Mouse (Mus musculus) spleen, adult 2 months (tissue): Measurements from ENCODE around the gene Eng.

ENCODE experiments used
- CTCF ChIP-seq: fragments of 200-500 bp; IDR thresholded peaks from 2 replicates; pipeline ENCODE4 v1.5.1; 2011; ENCODE audit warnings: mild to moderate bottlenecking, inconsistent platforms; ENCODE audit not compliant: insufficient read depth, insufficient read length, insufficient replicate concordance; ENCODE audit errors: extremely low read depth
- POLR2A ChIP-seq: fragments of 200-500 bp; IDR thresholded peaks from 2 replicates; pipeline ENCODE4 v1.6.1; 2011; ENCODE audit warnings: low read depth, low read length, inconsistent platforms

DNA sequence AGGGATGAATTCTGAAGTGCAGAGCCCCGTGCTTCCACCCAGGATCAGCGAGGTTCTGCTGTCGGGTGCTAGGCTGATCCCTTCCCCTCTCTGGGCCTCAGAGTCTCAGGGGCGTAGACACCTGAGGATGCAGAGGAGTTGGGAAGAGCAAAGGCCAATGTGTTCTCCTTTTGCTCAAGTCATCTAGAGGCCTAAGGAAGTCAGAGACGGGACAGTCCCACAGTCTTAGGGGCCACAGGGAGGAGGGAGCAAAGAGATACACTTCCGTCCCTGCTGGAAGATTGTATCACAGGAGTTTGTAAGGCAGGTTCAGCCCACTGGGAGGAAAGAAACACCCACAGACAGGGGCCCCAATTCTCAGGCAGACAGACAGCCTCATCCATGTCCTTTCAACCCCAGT, 75.7 kb downstream of the Eng start:
- TF ChIP-seq CTCF: no peak
- TF ChIP-seq POLR2A: no peak
